ENCODE assay signal across 15 mouse cellular contexts in the genomic region with DNA sequence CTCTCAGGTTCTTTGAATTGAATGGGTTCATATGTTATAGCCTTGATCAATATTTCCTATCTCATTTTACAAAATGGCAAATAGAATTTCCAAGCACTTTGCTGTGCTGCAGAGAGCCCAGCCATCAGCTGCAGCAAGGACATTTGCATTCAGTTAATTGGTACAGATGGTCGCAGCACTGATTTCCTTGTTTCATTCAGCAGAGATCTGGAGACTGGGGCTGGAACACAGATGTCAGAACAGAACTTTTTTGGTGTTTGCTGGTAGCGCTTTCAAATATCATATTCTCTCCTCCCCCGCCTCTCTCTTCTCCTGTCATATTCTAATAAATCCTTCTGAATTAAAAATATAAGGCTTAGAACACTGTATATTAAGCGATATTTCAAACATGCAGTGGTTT.
DNase-seq lines count a peak whose midpoint lies in the region; ATAC-seq and TF ChIP-seq lines count a peak whose summit lies in the region.
"Had no signal": no experiment of that assay in that cellular context is flagged by ENCODE, and none has a peak within 500 bp of the region (broad histone marks: within the 10 kb centered on the region; RNA-seq: fewer than 3 reads in every experiment).

No protein-coding gene starts in this region.

- H3K4me2 ChIP-seq in hindbrain, postnatal 0 days (ENCODE audit: low read depth, low read length) = no peak overlapping the region
- no peak overlapping the region for H3K4me2 ChIP-seq in hindbrain, embryonic 12.5 days (replicated peaks)
- H3K4me2 ChIP-seq in forebrain, embryonic 16.5 days (ENCODE audit: low read length) = no peak overlapping the region
- H3K4me2 ChIP-seq: embryonic facial prominence, embryonic 12.5 days; heart, embryonic 13.5 days; limb, embryonic 15.5 days; midbrain, embryonic 12.5 days had no signal

- no peak for TF ChIP-seq POLR2A in brain, embryonic 14.5 days (IDR thresholded peaks at IDR 0.05; ENCODE audit: borderline replicate concordance, extremely low read depth, insufficient read depth, insufficient read length, poor library complexity, severe bottlenecking)

- H3K9ac ChIP-seq in hindbrain, postnatal 0 days (replicated peaks; ENCODE audit: low read length) = no peak overlapping the region
- H3K9ac ChIP-seq in hindbrain, embryonic 12.5 days = no peak overlapping the region
- H3K9ac ChIP-seq in forebrain, embryonic 16.5 days (replicated peaks; ENCODE audit: low read depth, low read length) = no peak overlapping the region
- H3K9ac ChIP-seq: embryonic facial prominence, embryonic 12.5 days; heart, embryonic 13.5 days; limb, embryonic 15.5 days; liver, postnatal 0 days; midbrain, embryonic 12.5 days had no signal

- H3K4me1 ChIP-seq in hindbrain, postnatal 0 days (ENCODE audit: insufficient read depth, low read length) = no peaks in the 10 kb centered on the region
- H3K4me1 ChIP-seq in hindbrain, embryonic 12.5 days = no peaks in the 10 kb centered on the region
- no peaks in the 10 kb centered on the region for H3K4me1 ChIP-seq in forebrain, embryonic 16.5 days (replicated peaks; ENCODE audit: control insufficient read depth, insufficient read depth, low read length)
- H3K4me1 ChIP-seq: embryonic facial prominence, embryonic 12.5 days; limb, embryonic 15.5 days; midbrain, embryonic 12.5 days had no signal

- no peaks in the 10 kb centered on the region for H3K27me3 ChIP-seq in hindbrain, postnatal 0 days (ENCODE audit: insufficient read depth, low read length)
- no peaks in the 10 kb centered on the region for H3K27me3 ChIP-seq in hindbrain, embryonic 12.5 days
- no peaks in the 10 kb centered on the region for H3K27me3 ChIP-seq in forebrain, embryonic 16.5 days (replicated peaks; ENCODE audit: control insufficient read depth, insufficient read depth, low read length)
- H3K27me3 ChIP-seq: embryonic facial prominence, embryonic 12.5 days; heart, embryonic 13.5 days; limb, embryonic 15.5 days; midbrain, embryonic 12.5 days had no signal

- ATAC-seq in hindbrain, postnatal 0 days = no peak
- no peak for ATAC-seq in hindbrain, embryonic 12.5 days (ENCODE audit: low FRiP score)
- peak; percentile 97 for ATAC-seq in forebrain, embryonic 16.5 days
- ATAC-seq in granulocyte monocyte progenitor cell, adult 5-6 weeks (replicated peaks; ENCODE audit: poor library complexity, severe bottlenecking) = no peak
- ATAC-seq: CD4-positive, CD25-positive, alpha-beta regulatory T cell, adult 4 months; liver, postnatal 0 days had no signal

- H3K27ac ChIP-seq in hindbrain, postnatal 0 days = no peak overlapping the region
- no peak overlapping the region for H3K27ac ChIP-seq in hindbrain, embryonic 12.5 days
- no peak overlapping the region for H3K27ac ChIP-seq in forebrain, embryonic 16.5 days (ENCODE audit: low read length)
- H3K27ac ChIP-seq: embryonic facial prominence, embryonic 12.5 days; heart, embryonic 13.5 days; limb, embryonic 15.5 days; midbrain, embryonic 12.5 days had no signal

- no peak for TF ChIP-seq CTCF in hindbrain, postnatal 0 days (IDR thresholded peaks at IDR 0.05; ENCODE audit: low read depth)
- TF ChIP-seq CTCF in brain, embryonic 14.5 days (IDR thresholded peaks at IDR 0.05; ENCODE audit: borderline replicate concordance, extremely low read depth, insufficient read depth, insufficient read length) = no peak

- H3K9me3 ChIP-seq in hindbrain, postnatal 0 days (ENCODE audit: low read length) = no peaks in the 10 kb centered on the region
- no peaks in the 10 kb centered on the region for H3K9me3 ChIP-seq in hindbrain, embryonic 12.5 days (replicated peaks)
- no peaks in the 10 kb centered on the region for H3K9me3 ChIP-seq in forebrain, embryonic 16.5 days (ENCODE audit: control insufficient read depth, low read length)
- H3K9me3 ChIP-seq: embryonic facial prominence, embryonic 12.5 days; heart, embryonic 13.5 days; limb, embryonic 15.5 days; midbrain, embryonic 12.5 days had no signal

- DNase-seq in hindbrain, postnatal 0 days (ENCODE audit: low spot score) = peak; percentile 15
- DNase-seq in brain, embryonic 14.5 days (ENCODE audit: low read depth) = peak; percentile 87
- peak; percentile 45 to 93 for DNase-seq in layer of hippocampus, postnatal 14 days (ENCODE audit: low spot score in 2 of 2)
- no peak for DNase-seq in adrenal gland, postnatal 36 days
- DNase-seq: adrenal gland, adult 8-10 months; liver, postnatal 0 days; lung, postnatal 36 days had no signal

- whole genome bisulfite sequencing in hindbrain, postnatal 0 days = 81% methylated on average over 4 of the region's 4 CpGs
- WGBS in hindbrain, embryonic 12.5 days = 82% methylated on average over 4 of the region's 4 CpGs
- WGBS in forebrain, embryonic 16.5 days = 46% methylated on average over 4 of the region's 4 CpGs

- no peaks in the 10 kb centered on the region for H3K36me3 ChIP-seq in hindbrain, postnatal 0 days (ENCODE audit: insufficient read depth, low read length)
- no peaks in the 10 kb centered on the region for H3K36me3 ChIP-seq in hindbrain, embryonic 12.5 days
- no peaks in the 10 kb centered on the region for H3K36me3 ChIP-seq in forebrain, embryonic 16.5 days (ENCODE audit: control insufficient read depth, insufficient read depth)
- H3K36me3 ChIP-seq: embryonic facial prominence, embryonic 12.5 days; heart, embryonic 13.5 days; limb, embryonic 15.5 days; midbrain, embryonic 12.5 days had no signal

- H3K4me3 ChIP-seq in hindbrain, postnatal 0 days (ENCODE audit: low read length) = no peak overlapping the region
- H3K4me3 ChIP-seq in hindbrain, embryonic 12.5 days = no peak overlapping the region
- H3K4me3 ChIP-seq in forebrain, embryonic 16.5 days (replicated peaks; ENCODE audit: low read length) = no peak overlapping the region
- H3K4me3 ChIP-seq: embryonic facial prominence, embryonic 12.5 days; heart, embryonic 13.5 days; limb, embryonic 15.5 days; midbrain, embryonic 12.5 days had no signal

Comparison
In these comparisons a context has a peak if more than half of its experiments do, and no peak if none do; other contexts are left out.
1. DNase-seq: peak in hindbrain, postnatal 0 days (single experiment), brain, embryonic 14.5 days (single experiment) and layer of hippocampus, postnatal 14 days (2 of 2); none in adrenal gland, postnatal 36 days (0 of 2).